Mouse (Mus musculus) hindbrain, postnatal 0 days (tissue): ENCODE data around the gene Top1. TPM values are rescaled to one million over a fixed set of nuclear protein-coding genes. Genes with fewer than 3 reads are reported as not detected.
A peak's percentile ranks its signal among the peaks of the same experiment; 100 is the strongest.

ENCODE experiments used
- ATAC-seq: fragments of 200-750 bp; cut with Nextera tagmentation; 2 replicates; pipeline ENCODE4 v1.8.0; 2017; ENCODE audit warnings: mild to moderate bottlenecking, moderate TSS enrichment, moderate library complexity
- DNase-seq: peaks from one replicate; pipeline ENCODE4 v3.0.0-alpha.2; 2015; ENCODE audit warnings: low spot score
- H3K27ac ChIP-seq: fragments of 300-500 bp; sonication (generic); 2 replicates; pipeline ENCODE4 v1.5.1; 2014; ENCODE audit warnings: mild to moderate bottlenecking
- H3K27me3 ChIP-seq: fragments of 300-500 bp; sonication (generic); 2 replicates; pipeline ENCODE4 v1.6.1; 2014; ENCODE audit warnings: low read length, mixed read lengths; ENCODE audit not compliant: insufficient read depth
- H3K36me3 ChIP-seq: fragments of 300-500 bp; sonication (generic); 2 replicates; pipeline ENCODE4 v1.6.1; 2014; ENCODE audit warnings: low read length, mixed read lengths; ENCODE audit not compliant: insufficient read depth
- H3K4me1 ChIP-seq: fragments of 300-500 bp; sonication (generic); 2 replicates; pipeline ENCODE4 v1.6.1; 2014; ENCODE audit warnings: antibody characterized with exemption, low read length, mixed read lengths; ENCODE audit not compliant: insufficient read depth
- H3K4me2 ChIP-seq: fragments of 300-500 bp; sonication (generic); 2 replicates; pipeline ENCODE4 v1.6.1; 2014; ENCODE audit warnings: low read depth, mild to moderate bottlenecking, low read length, moderate library complexity, mixed read lengths
- H3K4me3 ChIP-seq: fragments of 300-500 bp; sonication (generic); 2 replicates; pipeline ENCODE4 v1.5.1; 2014; ENCODE audit warnings: low read length
- H3K9ac ChIP-seq: fragments of 300-500 bp; sonication (generic); replicated peaks from 2 replicates; pipeline ENCODE4 v1.6.1; 2014; ENCODE audit warnings: mild to moderate bottlenecking, low read length, moderate library complexity, mixed read lengths
- H3K9me3 ChIP-seq: fragments of 300-500 bp; sonication (generic); 2 replicates; pipeline ENCODE4 v1.6.1; 2016; ENCODE audit warnings: low read length, mixed read lengths
- CTCF ChIP-seq: IDR thresholded peaks from 2 replicates; pipeline ENCODE4 v1.5.1; 2016; ENCODE audit warnings: antibody characterized with exemption, control low read depth, low read depth
- WGBS: fragments of 180-500 bp; shearing (Covaris S2); extraction: QIAGEN DNeasy Blood & Tissue Kit; methylation state at CpG from one replicate; pipeline ENCODE4 v1.1.7; 2014; 5-methylcytosine and 5-hydroxymethylcytosine counted together
- polyA plus RNA-seq: library from polyadenylated mRNA; unstranded; fragments of >200 nt; fragmentation: Nextera tagmentation; extraction: Ambion mirVana; gene quantifications from 2 replicates; pipeline ENCODE4 v1.2.1, GENCODE M21; 2015
- total RNA-seq: library from RNA; depleted of rRNA; stranded (reverse); fragments of >200 nt; gene quantifications from 2 replicates; pipeline ENCODE4 v1.2.3, GENCODE M21; 2014

Top1 gene
- total and polyA plus RNA-seq, 2 experiments from 2014 or later: 28.8 to 44.9 TPM

GRCm38 (mm10) chr2:160707673-160708072 lies 62.0 kb downstream of the Top1 start:
- peaks cover 23% of the 10 kb centered on the region for H3K36me3 ChIP-seq
- 73% methylated on average over 3 of the region's 3 CpGs for WGBS
- no peak for DNase-seq

GRCm38 (mm10) chr2:160715463-160716030 lies 69.9 kb downstream of the Top1 start:
- peak; percentile 51 for TF ChIP-seq CTCF
- H3K4me3 ChIP-seq: no peak overlapping the region
- peak; percentile 62 for DNase-seq
- 47% methylated on average over 4 of the region's 4 CpGs for WGBS
- H3K9ac ChIP-seq: no peak overlapping the region
- peaks cover 40% of the 10 kb centered on the region for H3K36me3 ChIP-seq
- H3K4me2 ChIP-seq: no peak overlapping the region
- ATAC-seq: peak; percentile 55
- no peaks in the 10 kb centered on the region for H3K4me1 ChIP-seq
- H3K9me3 ChIP-seq: no peaks in the 10 kb centered on the region
- peak overlapping the region; percentile 34 for H3K27ac ChIP-seq
- H3K27me3 ChIP-seq: no peaks in the 10 kb centered on the region

More at GRCm38 (mm10) chr2:160707673-160708072, 62.0 kb downstream of the Top1 start:
- H3K4me2 ChIP-seq: no peak overlapping the region
- no peak overlapping the region for H3K27ac ChIP-seq
- no peak overlapping the region for H3K4me3 ChIP-seq
- H3K9ac ChIP-seq: no peak overlapping the region
- H3K27me3 ChIP-seq: no peaks in the 10 kb centered on the region
- no peaks in the 10 kb centered on the region for H3K4me1 ChIP-seq
- no peak for ATAC-seq
- TF ChIP-seq CTCF: no peak
- H3K9me3 ChIP-seq: no peaks in the 10 kb centered on the region

- Histone ChIP-seq H3K27me3 (no peaks in the 10 kb centered on the region), H3K4me2 (no peak overlapping the region), H3K9me3 (no peaks in the 10 kb centered on the region), H3K9ac (no peak overlapping the region), H3K27ac (no peak overlapping the region), H3K36me3 (peaks cover 46% of the 10 kb centered on the region), H3K4me3 (no peak overlapping the region), H3K4me1 (no peaks in the 10 kb centered on the region)
- 75% methylated on average over 5 of the region's 5 CpGs for WGBS
- TF ChIP-seq CTCF: peak; percentile 75
- ATAC-seq: no peak
- DNase-seq: peak; percentile 78
Measured at GRCm38 (mm10) chr2:160717269-160717668, 71.6 kb downstream of the Top1 start.

- Histone ChIP-seq H3K4me2 (no peak overlapping the region), H3K27me3 (no peaks in the 10 kb centered on the region), H3K36me3 (peaks cover 50% of the 10 kb centered on the region), H3K27ac (no peak overlapping the region), H3K4me3 (no peak overlapping the region), H3K9me3 (no peaks in the 10 kb centered on the region), H3K9ac (no peak overlapping the region), H3K4me1 (no peaks in the 10 kb centered on the region)
- TF ChIP-seq CTCF: no peak
- DNase-seq: peak; percentile 69
- ATAC-seq: peak; percentile 53; the same call in 1 of the 2 replicates
- 57% methylated on average over 3 of the region's 3 CpGs for WGBS
Measured at GRCm38 (mm10) chr2:160718811-160719210, 73.1 kb downstream of the Top1 start.

- no peak overlapping the region for H3K4me3 ChIP-seq
- no peak overlapping the region for H3K4me2 ChIP-seq
- no peaks in the 10 kb centered on the region for H3K9me3 ChIP-seq
- no peak for ATAC-seq
- no peak for DNase-seq
- no peak for TF ChIP-seq CTCF
- no peak overlapping the region for H3K9ac ChIP-seq
- 85% methylated on average over 4 of the region's 4 CpGs for WGBS
- no peak overlapping the region for H3K27ac ChIP-seq
- no peaks in the 10 kb centered on the region for H3K4me1 ChIP-seq
- peaks cover 33% of the 10 kb centered on the region for H3K36me3 ChIP-seq
- H3K27me3 ChIP-seq: no peaks in the 10 kb centered on the region
Measured at GRCm38 (mm10) chr2:160722714-160723113, 77.0 kb downstream of the Top1 start.

GRCm38 (mm10) chr2:160723613-160724375 lies 78.1 kb downstream of the Top1 start:
- H3K36me3 ChIP-seq: peaks cover 29% of the 10 kb centered on the region
- H3K4me1 ChIP-seq: no peaks in the 10 kb centered on the region
- H3K27me3 ChIP-seq: no peaks in the 10 kb centered on the region
- no peak overlapping the region for H3K9ac ChIP-seq
- no peak overlapping the region for H3K27ac ChIP-seq
- ATAC-seq (no peak), DNase-seq (no peak)
- TF ChIP-seq CTCF: no peak
- H3K9me3 ChIP-seq: no peaks in the 10 kb centered on the region
- WGBS: 94% methylated on average over 4 of the region's 4 CpGs
- H3K4me3 ChIP-seq: no peak overlapping the region
- H3K4me2 ChIP-seq: no peak overlapping the region

- H3K4me1 ChIP-seq: no peaks in the 10 kb centered on the region
- no peak overlapping the region for H3K4me3 ChIP-seq
Measured at GRCm38 (mm10) chr2:160724536-160724935, 78.8 kb downstream of the Top1 start.

More at GRCm38 (mm10) chr2:160724536-160724935, 78.8 kb downstream of the Top1 start:
- 92% methylated on average over 5 of the region's 5 CpGs for whole genome bisulfite sequencing
- no peak for TF ChIP-seq CTCF
- Histone ChIP-seq H3K9ac (no peak overlapping the region), H3K4me2 (no peak overlapping the region), H3K36me3 (peaks cover 24% of the 10 kb centered on the region), H3K27ac (no peak overlapping the region), H3K9me3 (no peaks in the 10 kb centered on the region), H3K27me3 (no peaks in the 10 kb centered on the region)
- DNase-seq (no peak), ATAC-seq (no peak)
